Mouse (Mus musculus) C2C12 (cell line): ENCODE measurements around the gene Krt27.

Source experiments
- CTCF ChIP-seq: IDR thresholded peaks from one replicate; pipeline ENCODE4 v1.5.1; 2011; ENCODE audit not compliant: control insufficient read depth, insufficient read depth, insufficient read length
- FOSL1 ChIP-seq: IDR thresholded peaks from one replicate; pipeline ENCODE4 v1.8.0; 2011; ENCODE audit warnings: mild to moderate bottlenecking, low read length; ENCODE audit not compliant: poor library complexity, insufficient read depth, severe bottlenecking
- MAX ChIP-seq: IDR thresholded peaks from one replicate; pipeline ENCODE4 v1.6.1; 2011; ENCODE audit warnings: mild to moderate bottlenecking, control low read depth
- MYOD1 ChIP-seq: IDR thresholded peaks from one replicate; pipeline ENCODE4 v1.6.1; 2011; ENCODE audit warnings: low read depth; ENCODE audit not compliant: control insufficient read depth, insufficient read length
- MYOG ChIP-seq: IDR thresholded peaks from one replicate; pipeline ENCODE4 v1.6.1; 2011; ENCODE audit not compliant: control insufficient read depth, insufficient read length; ENCODE audit errors: extremely low read depth

DNA sequence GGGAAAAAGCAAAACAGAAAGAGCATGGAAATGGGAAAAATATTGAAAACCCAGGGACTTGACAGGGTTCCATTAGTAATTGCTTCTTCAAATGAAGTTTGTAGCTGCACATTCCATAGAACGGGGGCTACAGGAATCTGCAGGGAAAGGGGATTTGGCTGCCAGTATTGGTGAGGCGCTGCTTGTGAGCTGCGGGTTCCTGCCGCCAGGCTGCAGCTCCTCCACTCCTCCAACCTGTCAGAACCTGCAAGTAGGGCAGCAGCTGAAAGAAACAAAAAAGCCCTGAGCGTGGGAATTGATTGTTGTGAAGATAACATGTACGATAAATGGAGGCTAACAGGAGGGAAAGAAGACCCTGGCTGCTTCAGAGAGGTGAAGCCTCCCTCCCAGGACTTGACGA is 40.0 kb upstream of the Krt27 start:
- TF ChIP-seq CTCF (no peak), MYOD1 (no peak), MYOG (no peak), FOSL1 (no peak), MAX (no peak)
